Mouse (Mus musculus) stomach, postnatal 0 days (tissue): ENCODE measurements at regions not wholly inside any gene's neighbourhood (a gene's known extent, or its start where the extent isn't known, plus 50 kb on each side); places are given as distances from the start of the nearest gene placed in this dataset.

ENCODE experiments used
- ATAC-seq: fragments of 200-750 bp; cut with Nextera tagmentation; 2 replicates; pipeline ENCODE4 v1.8.0; 2017; ENCODE audit not compliant: low FRiP score, low TSS enrichment
- DNase-seq: peaks from one replicate; pipeline ENCODE4 v3.0.0-alpha.2; 2016; ENCODE audit warnings: low spot score
- H3K27ac ChIP-seq: fragments of 300-500 bp; sonication (generic); replicated peaks from 2 replicates; pipeline ENCODE4 v1.5.1; 2014; ENCODE audit warnings: mild to moderate bottlenecking, control low read depth
- H3K27me3 ChIP-seq: fragments of 300-500 bp; sonication (generic); 2 replicates; pipeline ENCODE4 v1.6.1; 2014; ENCODE audit warnings: low read length; ENCODE audit not compliant: control insufficient read depth, insufficient read depth
- H3K36me3 ChIP-seq: fragments of 300-500 bp; sonication (generic); 2 replicates; pipeline ENCODE4 v1.6.1; 2014; ENCODE audit warnings: low read length, mixed read lengths; ENCODE audit not compliant: control insufficient read depth, insufficient read depth
- H3K4me1 ChIP-seq: fragments of 300-500 bp; sonication (generic); replicated peaks from 2 replicates; pipeline ENCODE4 v1.6.1; 2014; ENCODE audit warnings: antibody characterized with exemption; ENCODE audit not compliant: control insufficient read depth, insufficient read depth
- H3K4me2 ChIP-seq: fragments of 300-500 bp; sonication (generic); replicated peaks from 2 replicates; pipeline ENCODE4 v1.6.1; 2014; ENCODE audit warnings: low read depth, mild to moderate bottlenecking, control low read depth, moderate library complexity
- H3K4me3 ChIP-seq: fragments of 300-500 bp; sonication (generic); 2 replicates; pipeline ENCODE4 v1.5.1; 2014; ENCODE audit warnings: low read depth, low read length, control low read depth
- H3K9ac ChIP-seq: fragments of 300-500 bp; sonication (generic); 2 replicates; pipeline ENCODE4 v1.6.1; 2014; ENCODE audit warnings: mild to moderate bottlenecking, low read length, control low read depth, mixed read lengths
- H3K9me3 ChIP-seq: fragments of 300-500 bp; sonication (generic); 2 replicates; pipeline ENCODE4 v1.6.1; 2016; ENCODE audit warnings: low read length; ENCODE audit not compliant: control insufficient read depth
- CTCF ChIP-seq: IDR thresholded peaks from 2 replicates; pipeline ENCODE4 v1.5.1; 2016; ENCODE audit warnings: antibody characterized with exemption, low read depth, mild to moderate bottlenecking, moderate library complexity
- EP300 ChIP-seq: optimal IDR thresholded peaks from 2 replicates; pipeline ENCODE3; 2016; ENCODE audit warnings: antibody characterized with exemption
- WGBS: fragments of 180-500 bp; shearing (Covaris S2); extraction: QIAGEN DNeasy Blood & Tissue Kit; methylation state at CpG from one replicate; pipeline ENCODE4 v1.1.7; 2014; 5-methylcytosine and 5-hydroxymethylcytosine counted together

- no peak overlapping the region for H3K4me2 ChIP-seq
- no peak for DNase-seq
- H3K9me3 ChIP-seq = 0 out of 2 replicates have a peak, but pooled peaks cover 2% of the 10 kb centered on the region
- H3K4me3 ChIP-seq = no peak overlapping the region
- no peaks in the 10 kb centered on the region for H3K4me1 ChIP-seq
- no peak for TF ChIP-seq EP300
- TF ChIP-seq CTCF = no peak
- H3K27ac ChIP-seq = no peak overlapping the region
- H3K27me3 ChIP-seq = no peaks in the 10 kb centered on the region
- no peak overlapping the region for H3K9ac ChIP-seq
- WGBS = 76% methylated on average over 18 of the region's 18 CpGs
- no peaks in the 10 kb centered on the region for H3K36me3 ChIP-seq
- no peak for ATAC-seq
Observed at GRCm38 (mm10) chr9:68268551-68268950, 385.0 kb upstream of the Rora start.

GRCm38 (mm10) chr9:68302232-68302925, 351.2 kb upstream of the Rora start:
- no peak overlapping the region for H3K9ac ChIP-seq
- H3K27me3 ChIP-seq = no peaks in the 10 kb centered on the region
- H3K36me3 ChIP-seq = no peaks in the 10 kb centered on the region
- peak; percentile 17 for DNase-seq
- no peaks in the 10 kb centered on the region for H3K4me1 ChIP-seq
- ATAC-seq = no peak
- no peak overlapping the region for H3K4me2 ChIP-seq
- H3K27ac ChIP-seq = peak overlapping the region; percentile 59
- TF ChIP-seq EP300 (no peak), CTCF (no peak)
- 46% methylated on average over 7 of the region's 7 CpGs for WGBS
- H3K9me3 ChIP-seq = no peaks in the 10 kb centered on the region
- no peak overlapping the region for H3K4me3 ChIP-seq

GRCm38 (mm10) chr9:68330721-68331120, 322.9 kb upstream of the Rora start:
- no peak for DNase-seq
- TF ChIP-seq CTCF = no peak
- TF ChIP-seq EP300 = no peak
- H3K27me3 ChIP-seq = no peaks in the 10 kb centered on the region
- H3K9ac ChIP-seq = no peak overlapping the region
- no peak for ATAC-seq
- H3K4me3 ChIP-seq = no peak overlapping the region
- no peaks in the 10 kb centered on the region for H3K36me3 ChIP-seq
- no peak overlapping the region for H3K4me2 ChIP-seq
- no peak overlapping the region for H3K27ac ChIP-seq
- 40% methylated on average over 3 of the region's 3 CpGs for WGBS
- H3K4me1 ChIP-seq = no peaks in the 10 kb centered on the region
- no peaks in the 10 kb centered on the region for H3K9me3 ChIP-seq

- Histone ChIP-seq H3K36me3 (no peaks in the 10 kb centered on the region), H3K27ac (no peak overlapping the region), H3K4me2 (no peak overlapping the region), H3K4me1 (no peaks in the 10 kb centered on the region), H3K9me3 (no peaks in the 10 kb centered on the region), H3K9ac (no peak overlapping the region), H3K27me3 (no peaks in the 10 kb centered on the region), H3K4me3 (no peak overlapping the region)
- TF ChIP-seq CTCF = no peak
- TF ChIP-seq EP300 = no peak
- no peak for ATAC-seq
- no peak for DNase-seq
- WGBS = 56% methylated on average over 3 of the region's 3 CpGs
Observed at GRCm38 (mm10) chr9:68340921-68341320, 312.7 kb upstream of the Rora start.

GRCm38 (mm10) chr9:68341511-68341910, 312.1 kb upstream of the Rora start:
- TF ChIP-seq CTCF (no peak), EP300 (no peak)
- H3K27me3 ChIP-seq = no peaks in the 10 kb centered on the region
- 88% methylated on average over 3 of the region's 3 CpGs for WGBS
- no peaks in the 10 kb centered on the region for H3K4me1 ChIP-seq
- H3K36me3 ChIP-seq = no peaks in the 10 kb centered on the region
- no peaks in the 10 kb centered on the region for H3K9me3 ChIP-seq
- H3K27ac ChIP-seq = no peak overlapping the region
- no peak overlapping the region for H3K4me2 ChIP-seq
- DNase-seq = no peak
- no peak for ATAC-seq
- H3K4me3 ChIP-seq = no peak overlapping the region
- no peak overlapping the region for H3K9ac ChIP-seq

GRCm38 (mm10) chr9:68347426-68347825, 306.2 kb upstream of the Rora start:
- ATAC-seq (no peak), DNase-seq (no peak)
- Histone ChIP-seq H3K27ac (no peak overlapping the region), H3K27me3 (no peaks in the 10 kb centered on the region), H3K9me3 (no peaks in the 10 kb centered on the region), H3K36me3 (no peaks in the 10 kb centered on the region), H3K4me1 (no peaks in the 10 kb centered on the region), H3K4me3 (no peak overlapping the region), H3K4me2 (no peak overlapping the region), H3K9ac (no peak overlapping the region)
- WGBS = 40% methylated on average over 6 of the region's 6 CpGs
- no peak for TF ChIP-seq EP300
- TF ChIP-seq CTCF = no peak
